Mouse (Mus musculus) heart, embryonic 12.5 days (tissue): ENCODE measurements around the gene Opcml. TPM values are rescaled to one million over a fixed set of nuclear protein-coding genes. Genes with fewer than 3 reads are reported as not detected.

Source experiments
- ATAC-seq: fragments of 200-750 bp; cut with Nextera tagmentation; 2 replicates; pipeline ENCODE4 v1.8.0; 2017; ENCODE audit warnings: moderate TSS enrichment, moderate library complexity; ENCODE audit not compliant: insufficient number of reproducible peaks, low FRiP score
- H3K27ac ChIP-seq: fragments of 300-500 bp; sonication (generic); 2 replicates; pipeline ENCODE4 v1.5.1; 2016; ENCODE audit warnings: mild to moderate bottlenecking, moderate library complexity; ENCODE audit not compliant: poor library complexity, severe bottlenecking
- H3K27me3 ChIP-seq: fragments of 300-500 bp; sonication (generic); replicated peaks from 2 replicates; pipeline ENCODE4 v1.6.1; 2016; ENCODE audit warnings: mild to moderate bottlenecking, moderate library complexity
- H3K36me3 ChIP-seq: fragments of 300-500 bp; sonication (generic); 2 replicates; pipeline ENCODE4 v1.6.1; 2016; ENCODE audit warnings: mild to moderate bottlenecking, moderate library complexity
- H3K4me1 ChIP-seq: fragments of 300-500 bp; sonication (generic); replicated peaks from 2 replicates; pipeline ENCODE4 v1.6.1; 2016; ENCODE audit warnings: mild to moderate bottlenecking
- H3K4me2 ChIP-seq: fragments of 300-500 bp; sonication (generic); 2 replicates; pipeline ENCODE4 v1.6.1; 2016; ENCODE audit warnings: mild to moderate bottlenecking, moderate library complexity
- H3K4me3 ChIP-seq: fragments of 300-500 bp; sonication (generic); 2 replicates; pipeline ENCODE4 v1.5.1; 2016; ENCODE audit warnings: mild to moderate bottlenecking
- H3K9ac ChIP-seq: fragments of 300-500 bp; sonication (generic); 2 replicates; pipeline ENCODE4 v1.6.1; 2016; ENCODE audit warnings: mild to moderate bottlenecking, moderate library complexity
- H3K9me3 ChIP-seq: fragments of 300-500 bp; sonication (generic); replicated peaks from 2 replicates; pipeline ENCODE4 v1.6.1; 2016; ENCODE audit warnings: mild to moderate bottlenecking, moderate library complexity
- WGBS: fragments of 180-500 bp; shearing (Covaris S2); methylation state at CpG from one replicate; pipeline ENCODE4 v1.1.7; 2016; 5-methylcytosine and 5-hydroxymethylcytosine counted together
- polyA plus RNA-seq: library from polyadenylated mRNA; unstranded; fragments of >200 nt; fragmentation: Nextera tagmentation; extraction: Ambion mirVana; gene quantifications from 2 replicates; pipeline ENCODE4 v1.2.1, GENCODE M21; 2016

Gene Opcml
- polyA plus RNA-seq, 1 experiment from 2014 or later: 1.4 TPM

GRCm38 (mm10) chr9:28776517-28777503, 986.2 kb downstream of the Opcml start:
- H3K9ac ChIP-seq: no peak overlapping the region
- no peak overlapping the region for H3K27ac ChIP-seq
- H3K27me3 ChIP-seq: no peaks in the 10 kb centered on the region
- 72% methylated on average over 10 of the region's 10 CpGs for WGBS
- no peaks in the 10 kb centered on the region for H3K4me1 ChIP-seq
- no peak overlapping the region for H3K4me3 ChIP-seq
- H3K36me3 ChIP-seq: no peaks in the 10 kb centered on the region
- H3K9me3 ChIP-seq: peaks cover 6% of the 10 kb centered on the region; the same call in 1 of the 2 replicates
- H3K4me2 ChIP-seq: no peak overlapping the region
- no peak for ATAC-seq

GRCm38 (mm10) chr9:28783834-28784233, 993.3 kb downstream of the Opcml start:
- H3K9me3 ChIP-seq: no peaks in the 10 kb centered on the region
- peaks cover 6% of the 10 kb centered on the region for H3K4me1 ChIP-seq
- H3K27me3 ChIP-seq: no peaks in the 10 kb centered on the region
- no peak overlapping the region for H3K4me2 ChIP-seq
- H3K9ac ChIP-seq: no peak overlapping the region
- H3K4me3 ChIP-seq: no peak overlapping the region
- WGBS: 30% methylated on average over 4 of the region's 4 CpGs
- ATAC-seq: no peak
- no peak overlapping the region for H3K27ac ChIP-seq
- H3K36me3 ChIP-seq: no peaks in the 10 kb centered on the region

GRCm38 (mm10) chr9:28789439-28789838, 998.9 kb downstream of the Opcml start:
- Histone ChIP-seq H3K27me3 (no peaks in the 10 kb centered on the region), H3K4me2 (no peak overlapping the region), H3K9me3 (no peaks in the 10 kb centered on the region), H3K36me3 (no peaks in the 10 kb centered on the region), H3K4me1 (no peaks in the 10 kb centered on the region), H3K9ac (no peak overlapping the region), H3K27ac (no peak overlapping the region), H3K4me3 (no peak overlapping the region)
- 62% methylated on average over 1 of the region's 1 CpGs for WGBS
- no peak for ATAC-seq

- H3K4me2 ChIP-seq: no peak overlapping the region
- H3K27ac ChIP-seq: no peak overlapping the region
- H3K36me3 ChIP-seq: no peaks in the 10 kb centered on the region
- no peaks in the 10 kb centered on the region for H3K4me1 ChIP-seq
- ATAC-seq: no peak
- no peak overlapping the region for H3K9ac ChIP-seq
- H3K4me3 ChIP-seq: no peak overlapping the region
- 24% methylated on average over 2 of the region's 2 CpGs for WGBS
- no peaks in the 10 kb centered on the region for H3K27me3 ChIP-seq
- H3K9me3 ChIP-seq: no peaks in the 10 kb centered on the region
Measured at GRCm38 (mm10) chr9:28800100-28800499, 1009.5 kb downstream of the Opcml start.

GRCm38 (mm10) chr9:28806666-28807065, 1016.1 kb downstream of the Opcml start:
- Histone ChIP-seq H3K4me3 (no peak overlapping the region), H3K4me2 (no peak overlapping the region), H3K27me3 (no peaks in the 10 kb centered on the region), H3K4me1 (peaks cover 4% of the 10 kb centered on the region), H3K36me3 (no peaks in the 10 kb centered on the region), H3K9me3 (no peaks in the 10 kb centered on the region), H3K9ac (no peak overlapping the region), H3K27ac (no peak overlapping the region)
- ATAC-seq: no peak

- H3K9me3 ChIP-seq: no peaks in the 10 kb centered on the region
- H3K4me2 ChIP-seq: no peak overlapping the region
- H3K9ac ChIP-seq: no peak overlapping the region
- whole genome bisulfite sequencing: 90% methylated on average over 3 of the region's 3 CpGs
- no peak overlapping the region for H3K4me3 ChIP-seq
- ATAC-seq: no peak
- no peaks in the 10 kb centered on the region for H3K27me3 ChIP-seq
- H3K4me1 ChIP-seq: no peaks in the 10 kb centered on the region
- H3K36me3 ChIP-seq: no peaks in the 10 kb centered on the region
- no peak overlapping the region for H3K27ac ChIP-seq
Measured at GRCm38 (mm10) chr9:28822060-28822459, 1031.5 kb downstream of the Opcml start.

- Histone ChIP-seq H3K4me1 (no peaks in the 10 kb centered on the region), H3K4me2 (no peak overlapping the region), H3K9ac (no peak overlapping the region), H3K4me3 (no peak overlapping the region), H3K36me3 (no peaks in the 10 kb centered on the region), H3K9me3 (no peaks in the 10 kb centered on the region), H3K27me3 (no peaks in the 10 kb centered on the region), H3K27ac (no peak overlapping the region)
- WGBS: 59% methylated on average over 5 of the region's 5 CpGs
- ATAC-seq: no peak
Measured at GRCm38 (mm10) chr9:28822466-28822865, 1031.9 kb downstream of the Opcml start.

GRCm38 (mm10) chr9:28825821-28826220, 1035.2 kb downstream of the Opcml start:
- H3K27ac ChIP-seq: no peak overlapping the region
- no peaks in the 10 kb centered on the region for H3K9me3 ChIP-seq
- no peaks in the 10 kb centered on the region for H3K4me1 ChIP-seq
- no peak overlapping the region for H3K9ac ChIP-seq
- no peaks in the 10 kb centered on the region for H3K36me3 ChIP-seq
- no peak overlapping the region for H3K4me2 ChIP-seq
- no peak for ATAC-seq
- no peak overlapping the region for H3K4me3 ChIP-seq
- WGBS: 75% methylated on average over 2 of the region's 2 CpGs
- H3K27me3 ChIP-seq: no peaks in the 10 kb centered on the region

GRCm38 (mm10) chr9:28845961-28846570, 1055.5 kb downstream of the Opcml start:
- no peak for ATAC-seq
- Histone ChIP-seq H3K27ac (no peak overlapping the region), H3K36me3 (no peaks in the 10 kb centered on the region), H3K27me3 (no peaks in the 10 kb centered on the region), H3K4me1 (no peaks in the 10 kb centered on the region), H3K4me3 (no peak overlapping the region), H3K9ac (no peak overlapping the region), H3K4me2 (no peak overlapping the region), H3K9me3 (no peaks in the 10 kb centered on the region)
- 49% methylated on average over 2 of the region's 2 CpGs for WGBS

GRCm38 (mm10) chr9:28855826-28856225, 1065.3 kb downstream of the Opcml start:
- H3K4me1 ChIP-seq: no peaks in the 10 kb centered on the region
- H3K9me3 ChIP-seq: no peaks in the 10 kb centered on the region
- no peak overlapping the region for H3K9ac ChIP-seq
- 68% methylated on average over 7 of the region's 7 CpGs for WGBS
- no peaks in the 10 kb centered on the region for H3K36me3 ChIP-seq
- no peak overlapping the region for H3K27ac ChIP-seq
- H3K27me3 ChIP-seq: no peaks in the 10 kb centered on the region
- H3K4me3 ChIP-seq: no peak overlapping the region
- no peak for ATAC-seq
- no peak overlapping the region for H3K4me2 ChIP-seq

GRCm38 (mm10) chr9:28861983-28862382, 1071.4 kb downstream of the Opcml start:
- 83% methylated on average over 4 of the region's 4 CpGs for WGBS
- no peak overlapping the region for H3K4me2 ChIP-seq
- no peak for ATAC-seq

More at GRCm38 (mm10) chr9:28861983-28862382, 1071.4 kb downstream of the Opcml start:
- H3K9me3 ChIP-seq: no peaks in the 10 kb centered on the region
- no peak overlapping the region for H3K4me3 ChIP-seq
- no peaks in the 10 kb centered on the region for H3K4me1 ChIP-seq
- H3K27ac ChIP-seq: no peak overlapping the region
- no peaks in the 10 kb centered on the region for H3K36me3 ChIP-seq
- no peaks in the 10 kb centered on the region for H3K27me3 ChIP-seq
- no peak overlapping the region for H3K9ac ChIP-seq
